Mouse (Mus musculus): ENCODE measurements around the gene A230050P20Rik. TPM values are rescaled to one million over a fixed set of nuclear protein-coding genes. Genes with fewer than 3 reads are reported as not detected.
A peak's percentile ranks its signal among the peaks of the same experiment; 100 is the strongest.

A230050P20Rik gene
- polyA plus RNA-seq, 1 experiment from 2014 or later = 14.1 TPM

DNA sequence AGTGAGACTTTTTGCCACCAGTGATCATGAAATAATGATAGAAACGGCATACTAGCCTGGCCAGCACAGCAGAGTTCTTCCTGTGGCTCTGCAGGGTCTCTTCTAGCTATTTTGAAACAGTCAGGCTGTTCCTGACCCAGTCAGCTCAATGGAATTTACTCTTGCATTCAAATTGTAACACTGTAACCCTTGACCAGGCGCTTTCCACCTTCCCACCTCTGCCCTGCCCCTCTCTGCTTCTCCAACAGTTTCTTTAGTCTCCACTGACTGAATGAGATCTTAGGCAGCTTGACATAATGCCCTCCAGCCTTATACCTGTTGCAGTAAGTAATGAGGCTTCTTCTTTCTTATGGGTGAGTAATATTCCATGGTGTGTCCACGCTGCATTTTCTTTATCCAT lies 1.6 kb upstream of the A230050P20Rik start:
- no peak overlapping the region for H3K27ac ChIP-seq (ENCODE audit: low read depth)
- no peak overlapping the region for H3K4me3 ChIP-seq (ENCODE audit: low read depth, low read length)
- ATAC-seq (replicated peaks; ENCODE audit: low FRiP score, low TSS enrichment, low read depth) (no peak), DNase-seq (ENCODE audit: low spot score) (no peak)
- no peak overlapping the region for H3K9ac ChIP-seq (ENCODE audit: low read length)
- WGBS = 55% methylated on average over 3 of the region's 3 CpGs
- no peaks in the 10 kb centered on the region for H3K4me1 ChIP-seq (replicated peaks; ENCODE audit: control insufficient read depth, insufficient read depth, low read length)
- H3K27me3 ChIP-seq (replicated peaks; ENCODE audit: control insufficient read depth, insufficient read depth, low read length) = peaks cover 35% of the 10 kb centered on the region
- H3K36me3 ChIP-seq (ENCODE audit: control insufficient read depth, insufficient read depth, low read length) = no peaks in the 10 kb centered on the region
- no peaks in the 10 kb centered on the region for H3K9me3 ChIP-seq (ENCODE audit: control insufficient read depth, low read length)
- H3K4me2 ChIP-seq (ENCODE audit: low read length) = no peak overlapping the region

DNA sequence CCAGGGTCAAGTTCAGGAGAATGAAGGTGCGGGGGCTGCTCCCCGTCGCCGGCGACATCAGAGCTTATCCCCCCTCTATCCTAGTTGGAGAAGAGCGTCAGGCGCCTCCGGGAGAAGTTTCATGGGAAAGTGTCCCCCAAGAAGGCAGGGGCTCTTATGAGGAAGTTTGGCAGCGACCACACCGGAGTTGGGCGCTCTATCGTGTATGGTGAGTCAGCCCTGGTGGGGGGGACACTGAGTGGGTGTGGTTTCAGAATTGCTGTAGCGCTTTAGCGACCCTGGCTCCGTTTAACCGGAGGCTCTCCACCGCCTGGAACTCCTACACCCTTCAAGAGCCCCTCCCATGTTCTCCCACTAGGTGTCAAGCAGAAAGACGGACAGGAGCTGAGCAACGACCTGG lies 804 bp downstream of the A230050P20Rik start:
- DNase-seq (ENCODE audit: low spot score) (no peak), ATAC-seq (replicated peaks; ENCODE audit: low FRiP score, low TSS enrichment, low read depth) (no peak)
- peak overlapping the region; percentile 44 for H3K4me3 ChIP-seq (ENCODE audit: low read depth, low read length)
- peak overlapping the region; percentile 64 for H3K4me2 ChIP-seq (ENCODE audit: low read length)
- H3K4me1 ChIP-seq (replicated peaks; ENCODE audit: control insufficient read depth, insufficient read depth, low read length) = no peaks in the 10 kb centered on the region
- H3K36me3 ChIP-seq (ENCODE audit: control insufficient read depth, insufficient read depth, low read length) = no peaks in the 10 kb centered on the region; the same call in 1 of the 2 replicates
- 3% methylated on average over 19 of the region's 19 CpGs for WGBS
- no peaks in the 10 kb centered on the region for H3K9me3 ChIP-seq (ENCODE audit: control insufficient read depth, low read length)
- H3K27me3 ChIP-seq (replicated peaks; ENCODE audit: control insufficient read depth, insufficient read depth, low read length) = peaks cover 35% of the 10 kb centered on the region
- H3K9ac ChIP-seq (ENCODE audit: low read length) = peak overlapping the region; percentile 42
- no peak overlapping the region for H3K27ac ChIP-seq (ENCODE audit: low read depth)

DNA sequence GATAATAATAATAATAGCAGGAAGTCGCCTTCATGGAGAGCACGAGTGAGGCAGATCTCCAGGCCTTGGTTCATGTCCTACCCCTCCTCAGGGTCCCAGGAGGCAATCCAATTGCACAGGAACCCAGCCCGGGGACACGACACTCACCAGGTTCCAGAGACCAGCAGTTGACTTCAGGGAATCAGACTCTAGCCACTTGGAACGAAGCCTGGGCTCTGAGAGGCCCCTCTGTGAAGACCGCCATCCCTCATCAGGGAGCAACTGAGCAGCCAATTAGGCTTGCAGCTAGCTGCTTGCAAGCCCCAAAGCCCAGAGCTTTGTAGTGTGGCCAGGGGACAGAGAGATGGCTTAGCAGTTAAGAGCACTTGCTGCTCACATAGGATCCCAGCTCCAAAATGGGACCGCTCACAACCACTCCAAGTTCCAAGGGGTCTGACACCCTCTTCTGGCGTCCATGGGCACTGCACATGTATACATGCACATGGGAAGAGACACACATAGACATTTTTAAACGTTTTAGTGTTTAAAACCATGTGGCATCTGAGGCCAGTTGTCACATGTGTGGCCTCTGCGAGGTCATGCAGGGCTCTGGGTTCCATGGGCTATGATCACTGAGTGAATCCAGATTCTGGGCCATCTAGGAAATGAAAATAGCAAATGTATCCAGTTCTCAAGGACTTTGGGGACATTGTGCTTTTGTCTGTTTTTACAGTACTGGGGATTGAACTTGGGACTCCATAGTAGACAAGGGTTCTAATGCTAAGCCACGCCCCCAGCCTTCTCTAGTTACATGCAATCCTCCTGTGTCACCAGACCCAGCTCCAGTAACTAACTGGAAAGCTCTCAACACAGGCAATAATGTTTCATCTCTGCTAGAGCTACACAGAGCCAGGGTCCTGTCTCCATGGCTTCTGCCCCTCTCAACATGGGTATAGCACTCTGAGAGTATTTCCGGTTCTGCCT lies 2.0 kb downstream of the A230050P20Rik start:
- H3K9ac ChIP-seq (ENCODE audit: low read length) = no peak overlapping the region
- H3K27ac ChIP-seq (ENCODE audit: low read depth) = no peak overlapping the region
- no peaks in the 10 kb centered on the region; the same call in 1 of the 2 replicates for H3K36me3 ChIP-seq (ENCODE audit: control insufficient read depth, insufficient read depth, low read length)
- no peak for DNase-seq (ENCODE audit: low spot score)
- H3K4me3 ChIP-seq (ENCODE audit: low read depth, low read length) = no peak overlapping the region
- 77% methylated on average over 12 of the region's 12 CpGs for WGBS
- no peak overlapping the region for H3K4me2 ChIP-seq (ENCODE audit: low read length)
- no peaks in the 10 kb centered on the region for H3K9me3 ChIP-seq (ENCODE audit: control insufficient read depth, low read length)
- no peaks in the 10 kb centered on the region for H3K4me1 ChIP-seq (replicated peaks; ENCODE audit: control insufficient read depth, insufficient read depth, low read length)
- no peak for ATAC-seq (replicated peaks; ENCODE audit: low FRiP score, low TSS enrichment, low read depth)
- peaks cover 35% of the 10 kb centered on the region for H3K27me3 ChIP-seq (replicated peaks; ENCODE audit: control insufficient read depth, insufficient read depth, low read length)

DNA sequence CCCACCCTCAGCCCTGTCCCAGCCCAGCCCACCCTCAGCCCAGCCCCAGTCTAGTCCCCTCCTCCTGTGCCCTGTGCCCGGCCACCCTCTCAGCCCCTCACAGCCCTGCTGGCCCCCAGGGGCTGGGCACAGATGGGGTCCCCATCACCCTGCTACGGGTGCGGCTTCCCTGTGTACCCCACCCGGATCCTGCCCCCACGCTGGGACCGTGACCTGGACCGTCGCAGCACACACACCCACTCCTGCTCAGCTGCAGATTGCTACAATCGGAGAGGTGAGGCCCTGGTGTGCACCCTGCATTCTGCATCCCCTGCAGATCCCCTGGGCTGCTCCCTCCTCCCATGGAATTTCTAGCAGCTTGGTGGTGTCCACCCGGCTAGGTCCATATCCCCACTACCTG lies 4.5 kb downstream of the A230050P20Rik start:
- H3K4me2 ChIP-seq (ENCODE audit: low read length) = no peak overlapping the region
- no peaks in the 10 kb centered on the region for H3K9me3 ChIP-seq (ENCODE audit: control insufficient read depth, low read length)
- no peak overlapping the region for H3K9ac ChIP-seq (ENCODE audit: low read length)
- no peak for DNase-seq (ENCODE audit: low spot score)
- H3K4me1 ChIP-seq (replicated peaks; ENCODE audit: control insufficient read depth, insufficient read depth, low read length) = no peaks in the 10 kb centered on the region; the same call in 1 of the 2 replicates
- no peak overlapping the region for H3K4me3 ChIP-seq (ENCODE audit: low read depth, low read length)
- no peak for ATAC-seq (replicated peaks; ENCODE audit: low FRiP score, low TSS enrichment, low read depth)
- H3K27me3 ChIP-seq (replicated peaks; ENCODE audit: control insufficient read depth, insufficient read depth, low read length) = peaks cover 23% of the 10 kb centered on the region
- H3K36me3 ChIP-seq (ENCODE audit: control insufficient read depth, insufficient read depth, low read length) = no peaks in the 10 kb centered on the region; the same call in 1 of the 2 replicates
- 92% methylated on average over 10 of the region's 10 CpGs for WGBS
- no peak overlapping the region for H3K27ac ChIP-seq (ENCODE audit: low read depth)

DNA sequence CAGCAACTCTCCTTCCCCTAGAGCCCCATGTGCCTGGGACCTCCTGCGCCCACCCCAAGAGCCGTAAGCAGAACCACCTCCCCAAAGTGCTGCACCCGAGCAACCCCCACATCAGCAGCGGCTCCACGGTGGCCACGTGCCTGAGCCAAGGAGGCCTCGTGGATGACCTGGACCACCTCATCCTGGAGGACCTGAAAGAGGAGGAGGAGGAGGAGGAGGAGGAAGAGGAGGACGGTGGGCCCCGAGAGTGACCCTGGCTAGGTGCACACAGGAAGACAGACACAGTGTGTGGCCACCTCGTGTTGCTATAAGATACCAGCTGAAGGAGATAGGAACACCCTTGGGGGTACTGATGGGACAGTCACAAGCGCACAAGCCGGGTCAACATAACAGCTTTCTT lies 5.1 kb downstream of the A230050P20Rik start:
- no peak for DNase-seq (ENCODE audit: low spot score)
- Histone ChIP-seq H3K4me3 (ENCODE audit: low read depth, low read length) (no peak overlapping the region), H3K4me2 (ENCODE audit: low read length) (no peak overlapping the region), H3K36me3 (ENCODE audit: control insufficient read depth, insufficient read depth, low read length) (no peaks in the 10 kb centered on the region; the same call in 1 of the 2 replicates), H3K9ac (ENCODE audit: low read length) (no peak overlapping the region), H3K27ac (ENCODE audit: low read depth) (no peak overlapping the region), H3K4me1 (replicated peaks; ENCODE audit: control insufficient read depth, insufficient read depth, low read length) (no peaks in the 10 kb centered on the region; the same call in 1 of the 2 replicates), H3K9me3 (ENCODE audit: control insufficient read depth, low read length) (no peaks in the 10 kb centered on the region), H3K27me3 (replicated peaks; ENCODE audit: control insufficient read depth, insufficient read depth, low read length) (peaks cover 18% of the 10 kb centered on the region)
- whole genome bisulfite sequencing = 87% methylated on average over 12 of the region's 12 CpGs
- ATAC-seq (replicated peaks; ENCODE audit: low FRiP score, low TSS enrichment, low read depth) = no peak

DNA sequence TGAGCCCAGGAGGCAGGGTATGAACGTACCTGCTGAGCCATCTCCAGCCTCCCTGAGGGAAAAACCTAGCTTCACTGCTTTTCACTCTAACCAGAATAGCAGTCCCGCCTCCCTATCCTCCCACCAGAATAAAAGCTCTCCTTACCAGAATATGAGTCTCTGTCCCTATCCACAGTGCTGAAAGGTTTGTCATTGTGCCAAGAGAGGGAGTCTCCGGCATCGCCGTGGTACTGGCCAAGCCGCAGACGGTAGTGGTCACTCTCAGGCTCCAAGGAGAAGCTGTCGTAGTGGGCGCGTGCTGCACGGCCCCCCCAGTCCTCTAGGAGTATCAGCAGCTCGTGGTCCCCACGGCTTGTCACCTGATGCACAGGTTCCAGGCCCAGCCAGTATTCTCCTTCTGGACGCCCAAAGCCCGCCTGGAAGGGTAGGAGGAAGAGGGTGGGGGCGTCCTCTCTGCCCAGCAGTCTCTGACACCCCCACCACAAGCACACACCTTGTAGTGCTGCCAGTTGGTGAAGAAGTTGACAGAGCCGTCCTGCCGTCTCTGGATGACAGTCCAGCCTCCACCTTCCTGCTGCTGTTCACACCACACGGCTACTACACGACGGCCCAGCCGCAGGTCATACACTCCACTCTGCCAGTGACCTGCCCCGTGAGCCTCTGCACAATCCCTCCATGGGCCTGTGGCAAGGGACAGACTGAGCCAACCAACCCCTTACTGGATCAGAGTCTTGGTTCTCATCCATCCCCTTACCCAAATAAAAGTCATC lies 6.8 kb downstream of the A230050P20Rik start:
- DNase-seq (ENCODE audit: low spot score) (peak; percentile 51), ATAC-seq (replicated peaks; ENCODE audit: low FRiP score, low TSS enrichment, low read depth) (no peak)
- no peak overlapping the region for H3K27ac ChIP-seq (ENCODE audit: low read depth)
- H3K9me3 ChIP-seq (ENCODE audit: control insufficient read depth, low read length) = no peaks in the 10 kb centered on the region
- no peak overlapping the region for H3K4me3 ChIP-seq (ENCODE audit: low read depth, low read length)
- peaks cover 4% of the 10 kb centered on the region; the same call in 1 of the 2 replicates for H3K27me3 ChIP-seq (replicated peaks; ENCODE audit: control insufficient read depth, insufficient read depth, low read length)
- no peak overlapping the region for H3K4me2 ChIP-seq (ENCODE audit: low read length)
- H3K4me1 ChIP-seq (replicated peaks; ENCODE audit: control insufficient read depth, insufficient read depth, low read length) = peaks cover 5% of the 10 kb centered on the region; the same call in 1 of the 2 replicates
- no peaks in the 10 kb centered on the region; the same call in 1 of the 2 replicates for H3K36me3 ChIP-seq (ENCODE audit: control insufficient read depth, insufficient read depth, low read length)
- no peak overlapping the region for H3K9ac ChIP-seq (ENCODE audit: low read length)
- 69% methylated on average over 23 of the region's 23 CpGs for WGBS

DNA sequence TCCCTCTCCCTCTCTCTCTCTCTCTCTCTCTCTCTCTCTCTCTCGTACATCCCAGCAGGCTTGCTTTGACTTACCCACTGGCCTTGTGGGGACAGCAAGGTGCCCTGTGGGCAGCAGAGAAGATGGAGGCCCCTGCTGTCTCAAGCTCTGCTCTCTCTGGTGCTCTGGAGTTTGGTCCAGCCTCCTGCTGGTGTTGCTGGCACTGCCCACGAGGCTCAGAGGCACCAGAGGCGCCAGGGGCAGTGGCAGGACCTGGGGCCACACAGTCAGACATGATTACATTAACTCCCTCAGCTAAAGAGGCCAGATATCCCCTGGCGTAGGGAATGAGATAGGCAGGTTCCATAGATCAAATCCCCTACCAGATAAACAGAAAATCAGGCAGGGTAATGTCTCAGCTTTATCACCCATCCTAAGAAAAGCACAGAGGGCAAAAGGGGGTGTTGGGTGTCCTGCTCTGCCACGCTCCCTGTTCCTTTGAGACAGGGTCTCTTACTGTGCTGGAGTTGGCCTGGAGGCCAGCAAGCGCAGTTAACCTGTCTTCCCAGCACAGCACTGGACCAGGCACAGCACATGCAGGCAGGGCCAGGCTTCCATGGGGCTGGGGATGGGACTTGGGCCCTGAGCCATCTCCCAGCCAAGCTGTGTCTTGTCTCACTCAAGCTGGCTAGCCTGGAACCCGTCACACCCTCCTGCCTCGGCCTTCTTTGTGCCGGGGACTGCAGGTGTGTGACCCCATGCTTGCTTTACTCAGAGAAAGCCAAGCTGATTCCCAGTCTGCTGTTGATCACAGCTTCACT lies 8.1 kb downstream of the A230050P20Rik start:
- no peak overlapping the region for H3K9ac ChIP-seq (ENCODE audit: low read length)

More for the DNA sequence above, 8.1 kb downstream of the A230050P20Rik start:
- Histone ChIP-seq H3K36me3 (ENCODE audit: control insufficient read depth, insufficient read depth, low read length) (no peaks in the 10 kb centered on the region; the same call in 1 of the 2 replicates), H3K9me3 (ENCODE audit: control insufficient read depth, low read length) (no peaks in the 10 kb centered on the region), H3K4me2 (ENCODE audit: low read length) (no peak overlapping the region), H3K27me3 (replicated peaks; ENCODE audit: control insufficient read depth, insufficient read depth, low read length) (no peaks in the 10 kb centered on the region), H3K4me1 (replicated peaks; ENCODE audit: control insufficient read depth, insufficient read depth, low read length) (peaks cover 5% of the 10 kb centered on the region; the same call in 1 of the 2 replicates), H3K27ac (ENCODE audit: low read depth) (no peak overlapping the region), H3K4me3 (ENCODE audit: low read depth, low read length) (no peak overlapping the region)
- ATAC-seq (replicated peaks; ENCODE audit: low FRiP score, low TSS enrichment, low read depth) (no peak), DNase-seq (ENCODE audit: low spot score) (no peak)
- WGBS = 68% methylated on average over 9 of the region's 9 CpGs

All from intestine, embryonic 14.5 days (tissue).